Mouse (Mus musculus): ENCODE data around the gene Tfb2m. TPM values are rescaled to one million over a fixed set of nuclear protein-coding genes. Genes with fewer than 3 reads are reported as not detected.

Gene Tfb2m
- total RNA-seq (2021): 10 to 100 TPM; 47.4 to 48.0 TPM
- long read RNA-seq, experiment 1, transcript Tfb2m-201 (8 exons, 2,449 nt): major isoform, 45 of 53 reads
- long read RNA-seq, experiment 1, partial matches to known transcripts: 0 of 53 reads
- long read RNA-seq, experiment 1, other reads (novel, unspliced or antisense): 8 of 53 reads
- long read RNA-seq, experiment 2, transcript Tfb2m-201 (8 exons, 2,449 nt): major isoform, 30 of 36 reads
- long read RNA-seq, experiment 2, partial matches to known transcripts: 0 of 36 reads
- long read RNA-seq, experiment 2, other reads (novel, unspliced or antisense): 6 of 36 reads

GRCm38 (mm10) chr1:179545768-179546550 lies at the start of gene Tfb2m, which contains the start of gene Cnst:
Gene Tfb2m (minus strand): TSS chr1:179546267.
Gene Cnst (plus strand): TSS chr1:179546370.
- DNase-seq: peak; percentile 99

GRCm38 (mm10) chr1:179592972-179593371 lies 46.9 kb upstream of the Tfb2m start:
- DNase-seq: peak; percentile 33

- DNase-seq: no peak
Observed at GRCm38 (mm10) chr1:179592143-179592542, 46.1 kb upstream of the Tfb2m start.

GRCm38 (mm10) chr1:179591639-179592038 lies 45.6 kb upstream of the Tfb2m start:
- DNase-seq: no peak

GRCm38 (mm10) chr1:179588230-179588629 lies 42.2 kb upstream of the Tfb2m start:
- no peak for DNase-seq

- DNase-seq: no peak
Observed at GRCm38 (mm10) chr1:179586430-179587095, 40.5 kb upstream of the Tfb2m start.

- no peak for DNase-seq
Observed at GRCm38 (mm10) chr1:179585646-179586045, 39.6 kb upstream of the Tfb2m start.

- no peak for DNase-seq
Observed at GRCm38 (mm10) chr1:179584220-179584619, 38.2 kb upstream of the Tfb2m start.

- no peak for DNase-seq
Observed at GRCm38 (mm10) chr1:179583090-179583489, 37.0 kb upstream of the Tfb2m start.

- DNase-seq: no peak
Observed at GRCm38 (mm10) chr1:179582021-179582433, 36.0 kb upstream of the Tfb2m start.

- DNase-seq: no peak
Observed at GRCm38 (mm10) chr1:179581422-179581821, 35.4 kb upstream of the Tfb2m start.

- no peak for DNase-seq
Observed at GRCm38 (mm10) chr1:179580200-179580599, 34.1 kb upstream of the Tfb2m start.

GRCm38 (mm10) chr1:179578625-179579024 lies 32.6 kb upstream of the Tfb2m start:
- no peak for DNase-seq

GRCm38 (mm10) chr1:179573650-179574206 lies 27.7 kb upstream of the Tfb2m start:
- DNase-seq: no peak

GRCm38 (mm10) chr1:179571686-179572085 lies 25.6 kb upstream of the Tfb2m start:
- DNase-seq: no peak

- DNase-seq: no peak
Observed at GRCm38 (mm10) chr1:179570482-179570881, 24.4 kb upstream of the Tfb2m start.

- DNase-seq: no peak
Observed at GRCm38 (mm10) chr1:179568690-179569398, 22.8 kb upstream of the Tfb2m start.

- DNase-seq: no peak
Observed at GRCm38 (mm10) chr1:179567558-179567957, 21.5 kb upstream of the Tfb2m start.

GRCm38 (mm10) chr1:179563926-179564325 lies 17.9 kb upstream of the Tfb2m start:
- peak; percentile 72 for DNase-seq

- no peak for DNase-seq
Observed at GRCm38 (mm10) chr1:179563211-179563610, 17.1 kb upstream of the Tfb2m start.

GRCm38 (mm10) chr1:179560845-179561430 lies 14.9 kb upstream of the Tfb2m start:
- DNase-seq: no peak
